Mouse (Mus musculus): ENCODE measurements around the gene Eomes. TPM values are rescaled to one million over a fixed set of nuclear protein-coding genes. Genes with fewer than 3 reads are reported as not detected.

The Eomes gene
- polyA plus RNA-seq, 1 experiment from 2014 or later, result 0.59 TPM

DNA sequence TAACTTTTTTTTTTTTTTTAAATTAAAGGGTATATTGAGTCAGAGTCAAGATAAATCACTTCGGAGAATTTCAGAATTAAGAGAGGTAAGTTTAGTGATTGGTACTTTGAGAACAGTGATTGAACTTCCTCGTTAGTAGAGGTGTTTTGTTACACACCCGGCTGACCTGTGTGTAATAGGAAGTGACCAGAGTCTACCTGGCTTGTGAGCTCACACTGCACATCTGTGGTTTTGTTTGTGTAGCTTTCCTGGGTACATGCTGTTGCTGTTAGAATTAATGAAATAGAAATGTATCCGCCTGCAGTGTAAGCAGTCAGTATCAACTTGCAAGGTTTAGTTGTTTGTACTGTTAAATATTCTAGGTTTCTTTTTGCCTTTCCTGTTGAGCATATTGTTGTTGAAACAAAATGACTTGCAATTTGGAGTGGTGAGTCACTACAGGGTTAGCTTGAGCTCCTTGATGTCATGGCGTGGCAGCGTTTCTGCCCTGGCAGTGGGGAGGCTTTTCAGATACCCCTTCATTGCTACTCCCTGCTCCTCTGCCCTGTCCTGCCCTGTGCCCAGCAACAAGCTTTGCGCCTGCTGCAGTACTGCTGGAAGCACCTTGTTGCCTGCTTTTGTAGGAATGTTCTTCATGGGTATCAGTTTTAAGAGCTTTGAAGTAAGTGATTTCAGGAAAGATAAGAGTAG lies 54.6 kb downstream of the Eomes start:
- ChIA-PET POLR2A (interaction anchor here (0.9 kb wide), 1 partner anchor 10 kb away, joined by 4 read pairs; no protein-coding TSS in a partner anchor), CTCF (interaction anchor here (0.7 to 1.4 kb wide), 5 partner anchors 9 to 20 kb away, joined by 3 to 4 read pairs (median 3); no protein-coding TSS in a partner anchor)
- ATAC-seq (peak; percentile 67), DNase-seq (ENCODE audit: low read depth, low spot score) (no peak)
- no peaks in the 10 kb centered on the region for H3K27me3 ChIP-seq
- in situ Hi-C loops (cut with MboI; ENCODE audit: low pct_unique_long_range_greater_than_20kb), result no loop called here
- TF ChIP-seq CTCF (IDR thresholded peaks at IDR 0.05), result no peak

Other genes with a start within 250 kb of the Eomes start
- gene Golga4, start 28.1 kb downstream of the Eomes start, polyA plus RNA-seq (2021), result 96.8 TPM
- gene Itga9, start 128.5 kb downstream of the Eomes start, polyA plus RNA-seq (2021), result 27.9 TPM